Mouse (Mus musculus): ENCODE measurements around the gene Edem2.

DNA sequence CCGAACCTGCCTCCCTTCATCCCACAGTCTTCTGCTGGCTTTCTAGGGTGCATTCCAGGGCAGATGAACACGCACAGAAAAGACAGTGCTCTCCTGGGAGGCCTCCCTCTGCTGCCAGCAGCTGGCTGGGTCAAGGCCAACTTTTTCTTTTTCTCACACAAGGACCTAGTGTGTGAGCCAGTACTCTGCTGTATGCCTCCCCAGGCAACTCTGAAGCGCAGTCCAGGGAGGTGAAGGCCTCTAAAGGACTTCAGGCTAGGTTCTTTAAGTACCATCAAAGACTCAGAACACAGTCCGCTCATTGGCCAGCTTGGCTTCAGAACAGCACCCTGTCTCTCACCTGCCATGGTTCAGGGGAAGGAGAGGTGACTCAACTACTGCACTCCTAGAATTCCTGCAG lies 22.0 kb downstream of the Edem2 start:
- TF ChIP-seq POLR2A (IDR thresholded peaks at IDR 0.05; ENCODE audit: extremely low read depth, insufficient read depth, low read length) (no peak), CTCF (IDR thresholded peaks at IDR 0.05; ENCODE audit: low read depth, low read length) (no peak)

Measured in liver, adult 2 months (tissue).